Mouse (Mus musculus) MN1 (cell line): ENCODE measurements around the gene Cldn20.

ENCODE experiments used
- DNase-seq: peaks from one replicate; pipeline ENCODE4 v3.0.0-alpha.2; 2016; ENCODE audit warnings: low spot score

Cldn20 gene

DNA sequence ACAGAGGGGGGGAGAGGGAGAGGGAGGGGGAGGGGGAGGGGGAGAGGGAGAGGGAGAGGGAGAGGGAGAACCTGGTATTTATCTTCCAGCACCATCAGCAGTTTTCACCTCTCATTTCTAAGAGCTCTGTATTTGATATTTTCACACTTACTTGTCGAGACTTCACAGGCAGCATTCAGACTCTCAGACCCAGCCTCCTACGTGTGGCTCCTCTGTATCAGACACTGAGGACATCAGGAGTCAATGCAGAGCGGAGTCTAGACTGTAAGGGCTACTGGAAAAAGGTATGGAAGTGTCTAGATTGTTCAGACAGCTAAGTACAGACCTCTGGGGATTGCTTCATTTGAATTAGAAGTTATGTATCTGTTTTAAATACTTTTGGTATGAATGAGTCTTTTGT, 2.8 kb upstream of the Cldn20 start:
- no peak for DNase-seq

DNA sequence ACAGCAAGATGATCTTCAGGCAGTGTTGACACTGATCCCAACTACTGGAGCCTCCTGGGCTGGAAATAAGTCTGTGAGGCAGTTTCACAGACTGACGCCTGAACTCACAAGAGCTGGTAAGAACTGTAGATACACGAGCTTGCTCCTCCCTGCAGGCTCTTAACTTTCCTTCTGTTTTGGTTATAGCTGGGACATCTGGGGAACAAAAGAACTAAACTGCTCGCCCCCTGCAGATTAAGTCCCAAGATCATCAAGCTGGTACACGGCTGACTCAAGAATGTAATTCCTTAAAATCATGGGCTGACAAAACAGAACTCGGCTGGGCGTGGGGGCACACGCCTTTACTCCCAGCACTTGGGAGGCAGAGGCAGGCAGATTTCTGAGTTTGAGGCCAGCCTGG, 1.8 kb upstream of the Cldn20 start:
- DNase-seq, result no peak

GRCm38 (mm10) chr17:3531641-3532040, 713 bp upstream of the Cldn20 start:
- no peak for DNase-seq

- DNase-seq, result peak; percentile 54
Measured at GRCm38 (mm10) chr17:3533425-3533824, 1.1 kb downstream of the Cldn20 start.

- no peak for DNase-seq
Measured at GRCm38 (mm10) chr17:3540304-3540703, 8.0 kb downstream of the Cldn20 start.

GRCm38 (mm10) chr17:3541033-3541432, 8.7 kb downstream of the Cldn20 start:
- DNase-seq, result no peak

DNA sequence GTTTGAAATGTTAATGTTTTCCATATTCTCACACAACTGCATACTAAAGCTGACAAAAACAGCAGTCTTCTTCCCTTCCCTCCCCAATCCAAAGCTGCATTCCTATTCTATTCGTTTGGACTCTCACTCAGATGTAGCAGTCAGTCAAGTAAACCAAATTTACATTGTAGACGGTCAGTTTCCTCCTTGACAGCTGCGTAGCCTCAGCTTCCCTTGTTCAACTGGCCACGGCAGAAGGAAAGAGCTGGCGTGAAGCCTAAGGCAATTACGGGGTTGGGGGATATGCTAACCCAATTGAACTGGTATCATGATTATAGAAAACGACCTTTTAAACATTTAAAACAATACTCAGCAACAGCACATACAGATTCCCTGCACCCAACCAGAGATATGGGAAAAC, 15.4 kb downstream of the Cldn20 start:
- DNase-seq, result no peak

GRCm38 (mm10) chr17:3556251-3556650, 23.9 kb downstream of the Cldn20 start:
- DNase-seq, result no peak

DNA sequence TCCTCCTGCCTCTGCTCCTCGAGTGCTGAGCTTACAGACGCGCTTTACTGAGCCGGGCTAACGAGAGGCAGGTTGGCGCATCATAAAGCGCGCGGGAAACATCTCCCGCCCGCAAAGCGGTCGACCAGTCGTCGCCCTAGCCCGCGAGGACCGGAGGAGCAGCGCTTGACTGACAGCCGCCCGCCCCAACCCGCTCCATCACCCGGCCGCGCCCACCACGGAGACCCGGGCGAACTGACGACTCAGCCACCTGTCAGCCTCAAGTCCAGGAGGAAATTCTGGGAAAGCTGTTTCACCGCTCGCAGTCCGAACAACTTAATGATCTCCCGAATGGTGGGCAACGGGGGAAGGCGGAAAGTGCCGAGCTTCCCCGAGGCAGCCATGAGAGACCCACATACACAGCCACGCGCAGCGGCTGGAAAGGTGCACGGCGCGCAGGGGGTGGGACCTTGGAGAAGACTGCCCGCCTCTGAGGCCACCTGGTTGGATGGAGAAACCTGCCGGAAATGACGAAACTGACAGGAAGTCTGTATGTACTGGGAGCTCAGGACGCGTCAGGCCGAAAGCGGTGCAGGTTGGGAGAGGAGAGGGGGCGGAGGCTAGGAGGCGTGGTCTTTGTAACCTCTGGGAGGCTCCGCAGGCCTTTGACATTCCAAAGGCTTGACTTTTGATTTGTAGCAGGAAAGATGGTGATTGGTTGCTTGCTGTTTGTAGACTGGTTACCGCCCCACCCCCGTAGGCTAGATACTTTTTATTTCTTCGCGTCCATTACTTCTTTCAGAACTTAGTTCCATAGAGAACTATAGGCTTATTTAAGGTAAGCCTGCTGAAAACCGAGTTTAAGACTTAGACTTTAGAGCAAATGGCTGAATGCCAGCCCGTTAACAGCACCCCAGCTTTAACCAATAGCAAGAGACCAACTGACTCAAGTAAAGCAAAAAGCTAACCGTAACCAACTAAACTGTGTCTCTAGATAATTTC, 25.3 kb downstream of the Cldn20 start, which contains the start of gene Tfb1m:
Tfb1m (minus strand) TSS at position 451 of the 981 bp plus-strand sequence.
- peak; percentile 99 for DNase-seq

DNA sequence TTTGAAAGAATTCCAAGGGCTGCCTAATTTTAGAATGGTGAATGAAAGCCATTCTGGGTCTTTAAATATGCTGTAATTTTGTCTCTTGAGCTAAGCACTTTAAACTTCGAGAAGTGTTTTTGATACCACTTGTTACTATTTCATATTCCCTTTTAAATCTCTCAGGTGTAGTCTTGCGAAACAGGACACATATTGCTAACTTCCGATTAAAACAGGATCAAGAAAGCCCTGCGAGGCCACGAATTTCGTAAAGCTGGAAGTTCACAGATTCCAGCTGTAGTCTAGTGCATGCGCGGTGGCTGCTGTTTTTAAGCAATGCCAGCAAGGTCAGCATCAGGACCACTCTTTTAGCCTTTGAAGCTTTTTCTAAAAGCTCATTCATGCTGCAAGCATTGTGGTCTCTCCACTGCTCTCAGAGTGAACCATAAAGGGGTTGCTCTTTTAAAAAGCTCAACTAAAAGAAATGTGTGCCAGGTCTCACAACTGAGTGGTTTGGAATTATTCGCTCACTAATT, 26.1 kb downstream of the Cldn20 start:
- peak; percentile 39 for DNase-seq

DNA sequence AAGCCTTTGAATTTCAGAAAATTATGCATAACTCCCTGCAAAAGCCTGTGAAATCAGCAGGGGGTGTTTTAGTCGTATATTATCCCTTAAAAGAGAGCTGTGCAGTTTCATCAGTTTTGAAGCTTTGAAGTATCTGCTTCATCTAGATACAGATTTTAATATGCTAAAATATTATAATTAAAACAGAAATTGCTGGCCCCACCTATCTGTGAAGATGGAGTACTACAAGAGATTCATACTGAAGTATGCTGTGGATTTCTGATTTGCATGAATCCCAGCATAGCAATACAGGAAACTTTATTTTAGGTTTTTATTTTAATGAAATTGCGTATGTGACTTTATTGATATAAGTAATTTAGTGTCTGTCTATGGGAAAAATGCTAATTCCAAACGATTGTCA, 28.2 kb downstream of the Cldn20 start:
- DNase-seq, result no peak

GRCm38 (mm10) chr17:3562405-3562804, 30.1 kb downstream of the Cldn20 start:
- no peak for DNase-seq

- DNase-seq, result peak; percentile 69
Measured at GRCm38 (mm10) chr17:3570876-3571275, 38.5 kb downstream of the Cldn20 start.
